Mouse (Mus musculus): Measurements from ENCODE around the gene Olfr329-ps. TPM values are rescaled to one million over a fixed set of nuclear protein-coding genes. Genes with fewer than 3 reads are reported as not detected.
A peak's percentile ranks its signal among the peaks of the same experiment; 100 is the strongest.
"Not testable (repeated sequence)": the region's sequence is repeated elsewhere in the genome, so short reads cannot be mapped to it uniquely, and the experiment has no call there.

Gene Olfr329-ps
- not detected in 2 replicates for polyA plus RNA-seq (2012; rRNA removed)

DNA sequence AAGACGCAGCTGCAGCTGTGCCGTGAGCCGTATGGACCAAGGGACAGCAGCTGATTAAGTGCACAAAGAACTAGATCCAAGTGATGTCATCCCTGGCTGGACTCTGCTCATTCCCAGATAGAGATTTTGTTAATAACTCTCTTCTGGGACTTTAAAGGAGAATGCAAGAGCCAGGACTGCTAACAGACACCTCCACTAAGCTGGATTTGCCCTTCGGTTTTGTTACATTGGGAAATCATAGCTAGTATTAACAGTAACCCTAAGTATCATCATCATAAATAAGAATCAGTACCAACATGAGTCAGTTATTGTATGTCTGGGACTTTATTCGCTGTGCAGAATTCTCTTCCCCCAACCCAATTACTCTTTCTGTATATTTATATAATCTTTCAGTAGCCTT, at the start of gene Olfr329-ps:
Olfr329-ps (minus strand) TSS at position 101 of the 400 bp plus-strand sequence.
- DNase-seq (ENCODE audit: extremely low spot score in 1 of 2, low spot score in 1 of 2) = no peak

- no peak for DNase-seq (ENCODE audit: extremely low spot score in 1 of 2, low spot score in 1 of 2)
Measured at GRCm38 (mm10) chr11:58594814-58595213, 48.6 kb upstream of the Olfr329-ps start, which contains the start of gene Olfr324. Olfr324 (plus strand) TSS chr11:58595114.

DNA sequence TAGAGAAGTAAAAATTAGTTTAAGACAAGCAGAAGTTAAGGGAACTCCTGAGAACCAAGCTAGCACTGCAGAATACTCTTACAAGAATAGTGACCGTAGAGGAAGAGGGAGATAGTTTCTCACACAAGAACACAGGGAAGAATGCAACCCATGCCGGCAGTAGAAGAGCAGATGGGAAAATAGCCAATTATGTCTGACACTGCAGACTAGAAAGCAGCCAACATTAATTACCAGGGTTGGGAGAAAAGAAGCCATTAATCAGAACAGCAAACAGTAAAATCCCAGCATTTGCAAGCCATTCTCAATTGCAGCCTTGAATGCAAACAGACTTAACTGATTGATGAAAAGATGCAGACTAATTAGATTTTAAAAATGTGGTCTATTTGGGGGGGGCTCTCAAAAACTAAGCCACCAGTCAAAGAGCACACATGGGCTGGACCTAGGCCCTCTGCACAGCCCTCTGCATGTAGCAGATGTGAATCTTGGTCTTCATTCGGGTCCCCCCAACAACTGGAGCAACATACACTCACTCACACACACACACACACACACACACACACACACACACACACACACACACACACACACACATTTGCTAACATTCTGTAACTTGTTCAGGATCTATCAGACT, 42.5 kb upstream of the Olfr329-ps start:
- DNase-seq (ENCODE audit: extremely low spot score in 1 of 2, low spot score in 1 of 2) = no peak

- DNase-seq (ENCODE audit: extremely low spot score in 1 of 2, low spot score in 1 of 2) = peak in 1 of 2 experiments; percentile 45
Measured at GRCm38 (mm10) chr11:58587898-58588348, 41.7 kb upstream of the Olfr329-ps start.

- peak in 1 of 2 experiments; percentile 27 for DNase-seq (ENCODE audit: extremely low spot score in 1 of 2, low spot score in 1 of 2)
Measured at GRCm38 (mm10) chr11:58578636-58579035, 32.4 kb upstream of the Olfr329-ps start.

DNA sequence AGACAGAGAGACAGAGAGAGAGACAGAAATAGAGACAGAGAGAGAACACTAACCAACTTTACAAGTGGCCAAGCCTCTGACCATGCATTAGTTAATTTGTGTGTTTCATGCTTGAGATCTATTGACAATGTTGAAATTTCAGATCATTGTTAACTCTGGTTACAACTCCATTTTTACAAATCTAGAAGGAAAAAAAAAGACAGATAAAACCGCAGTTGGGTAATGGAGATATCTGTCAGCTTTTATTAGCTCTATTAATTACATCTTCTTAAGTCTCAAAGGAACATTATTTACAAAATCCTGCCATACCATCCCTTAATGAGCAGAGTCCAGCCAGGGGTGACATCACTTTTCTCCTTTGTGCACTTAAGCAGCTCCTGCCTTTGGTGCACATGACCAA, 31.2 kb upstream of the Olfr329-ps start, which contains the start of gene Olfr325:
Olfr325 (plus strand) TSS at position 301 of the 400 bp plus-strand sequence.
- DNase-seq (ENCODE audit: extremely low spot score in 1 of 2, low spot score in 1 of 2) = no peak

GRCm38 (mm10) chr11:58570405-58570804, 24.2 kb upstream of the Olfr329-ps start, which contains the start of gene Olfr224:
Olfr224 (minus strand) TSS chr11:58570553.
- DNase-seq (ENCODE audit: extremely low spot score in 1 of 2, low spot score in 1 of 2) = no peak

GRCm38 (mm10) chr11:58555536-58555935, 9.3 kb upstream of the Olfr329-ps start, which contains the start of gene Olfr328:
Olfr328 (minus strand) TSS chr11:58555636.
- no peak for DNase-seq (ENCODE audit: extremely low spot score in 1 of 2, low spot score in 1 of 2)

DNA sequence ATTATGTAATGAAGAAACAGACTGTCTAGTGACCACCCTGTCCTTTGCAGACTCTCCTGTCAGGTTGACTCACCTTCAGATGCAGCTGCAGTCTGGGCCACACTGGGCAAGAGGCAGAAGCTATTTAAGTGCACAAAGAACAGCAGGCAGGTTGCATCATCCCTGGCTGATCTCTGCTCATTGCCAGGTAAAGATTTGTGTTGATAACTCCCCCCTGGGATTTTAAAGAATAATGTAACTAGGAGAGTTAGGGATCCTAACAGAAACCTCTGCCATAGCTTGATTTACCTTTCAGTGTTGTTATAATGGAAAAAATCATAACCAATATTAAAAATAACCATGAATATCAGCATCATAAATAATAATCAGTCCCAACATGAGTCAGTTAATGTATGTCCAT, 11.5 kb downstream of the Olfr329-ps start, which contains the start of gene Olfr330:
Olfr330 (minus strand) TSS at position 101 of the 400 bp plus-strand sequence.
- DNase-seq (ENCODE audit: extremely low spot score in 1 of 2, low spot score in 1 of 2) = not testable (repeated sequence)

DNA sequence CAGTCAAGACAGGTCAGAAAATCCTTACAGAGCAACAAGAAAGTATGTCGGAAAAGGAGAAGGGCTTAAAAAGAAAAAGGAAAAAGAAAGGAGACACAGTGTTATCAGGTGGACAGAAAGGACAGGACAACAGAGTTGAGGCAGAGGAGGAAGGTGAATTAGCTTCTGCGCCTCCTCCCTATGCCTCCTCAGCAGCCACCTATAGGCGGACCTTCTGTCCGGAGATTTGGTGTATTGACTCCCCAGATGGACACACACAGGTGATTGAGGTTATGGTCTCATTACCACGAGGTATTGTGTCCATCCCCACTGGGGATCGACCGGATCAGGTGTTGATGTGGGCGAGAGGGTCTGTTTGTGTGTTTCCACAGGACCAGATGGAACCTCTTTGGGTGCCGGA, 26.5 kb downstream of the Olfr329-ps start:
- peak in 1 of 2 experiments; percentile 11 for DNase-seq (ENCODE audit: extremely low spot score in 1 of 2, low spot score in 1 of 2)

DNA sequence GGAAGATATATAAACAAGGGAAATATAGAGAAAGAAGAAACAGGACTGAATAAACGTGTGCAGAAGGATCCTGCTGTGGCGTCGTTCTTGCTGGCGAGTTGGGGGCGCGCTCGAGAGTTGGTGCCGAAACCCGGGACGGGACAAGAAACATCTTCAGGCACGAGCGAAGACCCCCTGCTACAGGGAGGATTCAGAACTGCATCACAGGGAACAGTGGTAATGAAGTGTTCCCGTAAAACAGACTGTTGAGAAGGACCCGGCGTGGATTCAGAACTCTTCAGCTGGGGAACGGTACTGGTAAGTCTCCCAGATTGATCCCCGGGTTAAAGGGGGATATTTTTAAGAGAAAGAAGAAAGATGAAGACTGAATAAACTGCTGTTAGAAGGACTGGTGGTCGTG, 27.3 kb downstream of the Olfr329-ps start:
- peak; percentile 37 to 67 for DNase-seq (ENCODE audit: extremely low spot score in 1 of 2, low spot score in 1 of 2)

GRCm38 (mm10) chr11:58509058-58509457, 37.2 kb downstream of the Olfr329-ps start:
- not testable (repeated sequence) for DNase-seq (ENCODE audit: extremely low spot score in 1 of 2, low spot score in 1 of 2)

DNA sequence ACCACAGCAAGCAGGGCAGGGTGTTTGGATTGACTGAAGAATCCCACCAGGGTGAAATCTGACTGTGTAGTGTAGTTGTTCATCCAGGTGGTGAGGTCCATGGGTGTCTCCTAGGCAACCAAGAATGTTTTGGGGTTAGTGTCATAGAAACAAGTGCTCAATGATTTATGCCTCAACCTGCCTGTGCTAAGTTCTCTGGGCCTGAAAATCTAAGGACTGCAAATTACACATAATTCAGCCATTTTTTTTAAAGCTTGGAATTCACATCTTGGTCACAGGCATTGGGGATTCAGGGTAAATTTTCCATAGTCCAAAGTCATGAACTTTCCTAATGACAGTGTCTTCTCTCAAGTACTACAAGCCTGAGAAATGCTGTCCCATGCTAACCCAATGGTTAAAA, 43.8 kb downstream of the Olfr329-ps start, which contains the start of gene Olfr331:
Olfr331 (minus strand) TSS at position 101 of the 400 bp plus-strand sequence.
- DNase-seq (ENCODE audit: extremely low spot score in 1 of 2, low spot score in 1 of 2) = not testable (repeated sequence)

- DNase-seq (ENCODE audit: extremely low spot score in 1 of 2, low spot score in 1 of 2) = peak in 1 of 2 experiments; percentile 47
Measured at GRCm38 (mm10) chr11:58499290-58499689, 46.9 kb downstream of the Olfr329-ps start.

GRCm38 (mm10) chr11:58498761-58499160, 47.5 kb downstream of the Olfr329-ps start:
- DNase-seq (ENCODE audit: extremely low spot score in 1 of 2, low spot score in 1 of 2) = no peak

DNA sequence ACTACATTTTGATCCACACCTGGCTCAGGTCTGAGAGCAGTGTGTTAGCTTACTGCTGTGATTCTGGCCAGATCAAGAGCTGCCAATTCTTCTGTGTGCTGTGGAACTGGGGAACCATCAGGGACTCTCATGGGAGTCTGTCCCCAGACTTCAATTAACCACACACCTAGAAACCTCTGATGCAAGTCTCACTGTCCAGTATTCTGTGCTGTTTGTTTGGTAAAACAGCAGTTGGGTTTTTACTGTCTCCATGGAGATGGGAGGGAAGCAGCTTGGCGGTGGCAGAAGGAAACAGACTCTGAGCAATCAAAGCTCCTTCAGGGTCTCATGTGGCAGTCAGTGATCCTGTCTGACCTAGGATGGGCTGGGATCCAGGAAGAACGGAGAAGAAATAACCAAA, 53.8 kb downstream of the Olfr329-ps start, which contains the start of gene Olfr332:
Olfr332 (minus strand) TSS at position 101 of the 400 bp plus-strand sequence.
- DNase-seq (ENCODE audit: extremely low spot score in 1 of 2, low spot score in 1 of 2) = no peak

Other genes starting within 250 kb of the Olfr329-ps start
- gene Zfp692, start 239.4 kb downstream of the Olfr329-ps start, polyA plus RNA-seq (2012; rRNA removed) = 59.6 and 63.7 TPM in 2 replicates
- gene Zfp672, start 216.1 kb downstream of the Olfr329-ps start, polyA plus RNA-seq (2012; rRNA removed) = 50.1 and 52.2 TPM in 2 replicates
- 39.9 and 40.8 TPM in 2 replicates for gene Sh3bp5l, start 215.7 kb downstream of the Olfr329-ps start, polyA plus RNA-seq (2012; rRNA removed)
- gene Lypd8, start 167.4 kb downstream of the Olfr329-ps start, polyA plus RNA-seq (2012; rRNA removed) = 0.16 and 0.25 TPM in 2 replicates
- gene 1810065E05Rik, start 125.3 kb downstream of the Olfr329-ps start, polyA plus RNA-seq (2012; rRNA removed) = not detected in 2 replicates
- gene Gm12253, start 113.9 kb downstream of the Olfr329-ps start, polyA plus RNA-seq (2012; rRNA removed) = not detected in 2 replicates
- not detected in 2 replicates for gene Lypd9, start 93.5 kb downstream of the Olfr329-ps start, polyA plus RNA-seq (2012; rRNA removed)
- gene Olfr30, start 84.2 kb downstream of the Olfr329-ps start, polyA plus RNA-seq (2012; rRNA removed) = 0.06 TPM in 1 of 2 replicates, not detected in the other
- 0.02 TPM in 1 of 2 replicates, not detected in the other for gene Olfr332, start 53.9 kb downstream of the Olfr329-ps start, polyA plus RNA-seq (2012; rRNA removed)
- gene Olfr331, start 43.9 kb downstream of the Olfr329-ps start, polyA plus RNA-seq (2012; rRNA removed) = not detected in 2 replicates
- not detected in 2 replicates for gene Olfr330, start 11.6 kb downstream of the Olfr329-ps start, polyA plus RNA-seq (2012; rRNA removed)
- not detected in 2 replicates for gene Olfr328, start 9.2 kb upstream of the Olfr329-ps start, polyA plus RNA-seq (2012; rRNA removed)
- not detected in 2 replicates for gene Olfr224, start 24.1 kb upstream of the Olfr329-ps start, polyA plus RNA-seq (2012; rRNA removed)
- not detected in 2 replicates for gene Olfr325, start 31.3 kb upstream of the Olfr329-ps start, polyA plus RNA-seq (2012; rRNA removed)
- gene Olfr324, start 48.7 kb upstream of the Olfr329-ps start, polyA plus RNA-seq (2012; rRNA removed) = 0.02 and 0.06 TPM in 2 replicates
- not detected in 2 replicates for gene 2210407C18Rik, start 69.7 kb upstream of the Olfr329-ps start, polyA plus RNA-seq (2012; rRNA removed)
- gene Olfr323, start 84.1 kb upstream of the Olfr329-ps start, polyA plus RNA-seq (2012; rRNA removed) = not detected in 2 replicates
- 0.08 and 0.12 TPM in 2 replicates for gene Trim58, start 94.0 kb upstream of the Olfr329-ps start, polyA plus RNA-seq (2012; rRNA removed)
- gene Olfr322, start 112.4 kb upstream of the Olfr329-ps start, polyA plus RNA-seq (2012; rRNA removed) = not detected in 2 replicates
- gene Olfr320, start 134.7 kb upstream of the Olfr329-ps start, polyA plus RNA-seq (2012; rRNA removed) = not detected in 2 replicates
- gene Olfr319, start 152.7 kb upstream of the Olfr329-ps start, polyA plus RNA-seq (2012; rRNA removed) = not detected in 2 replicates
- not detected in 2 replicates for gene Olfr318, start 177.6 kb upstream of the Olfr329-ps start, polyA plus RNA-seq (2012; rRNA removed)
- 0.06 TPM in 1 of 2 replicates, not detected in the other for gene Olfr317, start 192.8 kb upstream of the Olfr329-ps start, polyA plus RNA-seq (2012; rRNA removed)
- gene Olfr316, start 206.3 kb upstream of the Olfr329-ps start, polyA plus RNA-seq (2012; rRNA removed) = 1.7 and 3.6 TPM in 2 replicates
- not detected in 2 replicates for gene Olfr315, start 226.8 kb upstream of the Olfr329-ps start, polyA plus RNA-seq (2012; rRNA removed)
- not detected in 2 replicates for gene Olfr314, start 236.5 kb upstream of the Olfr329-ps start, polyA plus RNA-seq (2012; rRNA removed)

Data from frontal cortex, adult 2 months (tissue).